Mouse (Mus musculus) heart, embryonic 11.5 days (tissue): Measurements from ENCODE around the gene Zfp488. TPM values are rescaled to one million over a fixed set of nuclear protein-coding genes. Genes with fewer than 3 reads are reported as not detected.

ENCODE experiments used
- polyA plus RNA-seq: library from polyadenylated mRNA; unstranded; fragments of >200 nt; fragmentation: Nextera tagmentation; extraction: Ambion mirVana; gene quantifications from 2 replicates; pipeline ENCODE4 v1.2.1, GENCODE M21; 2014

The Zfp488 gene
- polyA plus RNA-seq, 1 experiment from 2014 or later, result not detected

Other genes starting within 250 kb of the Zfp488 start
- 2.1 and 2.2 TPM in 2 replicates for gene Gdf10, start 55.2 kb downstream of the Zfp488 start, polyA plus RNA-seq
- 0.51 and 0.64 TPM in 2 replicates for gene Gdf2, start 37.7 kb downstream of the Zfp488 start, polyA plus RNA-seq
- gene Rbp3, start 24.8 kb downstream of the Zfp488 start, polyA plus RNA-seq, result 0.03 and 0.24 TPM in 2 replicates
- not detected in 2 replicates for gene Gm30083, start 36.4 kb upstream of the Zfp488 start, polyA plus RNA-seq
- gene Gm5460, start 38.0 kb upstream of the Zfp488 start, polyA plus RNA-seq, result not detected in 2 replicates
- not detected in 2 replicates for gene Antxrl, start 73.9 kb upstream of the Zfp488 start, polyA plus RNA-seq
- gene Anxa8, start 107.2 kb upstream of the Zfp488 start, polyA plus RNA-seq, result 1.1 and 1.4 TPM in 2 replicates
- gene A630023A22Rik, start 124.0 kb upstream of the Zfp488 start, polyA plus RNA-seq, result not detected in 2 replicates
- 0.20 and 0.23 TPM in 2 replicates for gene Npy4r, start 173.7 kb upstream of the Zfp488 start, polyA plus RNA-seq
- 0.04 and 0.08 TPM in 2 replicates for gene Gprin2, start 222.9 kb upstream of the Zfp488 start, polyA plus RNA-seq
- gene Syt15, start 240.8 kb upstream of the Zfp488 start, polyA plus RNA-seq, result 0.16 TPM in 1 of 2 replicates, not detected in the other